9 mouse cellular contexts compared by ENCODE assay signal in the genomic region with DNA sequence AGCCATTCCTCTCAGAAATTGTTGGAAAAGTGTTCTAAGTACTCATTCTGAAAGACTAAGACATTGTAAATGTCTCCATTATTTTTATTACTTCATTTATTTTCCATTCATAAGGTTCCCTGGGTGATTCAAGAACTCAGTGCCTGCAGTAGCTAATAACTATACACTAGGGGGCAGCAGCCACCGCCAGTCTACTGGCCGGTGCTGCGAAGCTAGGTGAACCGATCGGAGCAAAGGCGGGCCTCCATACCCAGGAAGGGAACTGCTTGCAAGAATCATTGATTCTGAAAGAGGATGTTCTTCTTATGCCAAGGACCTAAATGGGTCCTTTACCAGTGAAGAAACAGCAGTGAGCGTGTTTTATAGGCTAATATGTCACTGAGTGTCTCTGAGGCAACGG. TPM values are rescaled to one million over a fixed set of nuclear protein-coding genes. Genes with fewer than 3 reads are reported as not detected.
DNase-seq lines count a peak whose midpoint lies in the region; ATAC-seq and TF ChIP-seq lines count a peak whose summit lies in the region.
"Had no signal": no experiment of that assay in that cellular context is flagged by ENCODE, and none has a peak within 500 bp of the region (broad histone marks: within the 10 kb centered on the region; RNA-seq: fewer than 3 reads in every experiment).

No protein-coding gene starts in this region.

- H3K4me3 ChIP-seq in kidney, embryonic 14.5 days (ENCODE audit: low read length) = no peak overlapping the region
- H3K4me3 ChIP-seq in gastrocnemius, adult 2 months = peak overlapping the region; percentile 44
- no peak overlapping the region for H3K4me3 ChIP-seq in hindbrain, postnatal 0 days (ENCODE audit: low read length)
- no peak overlapping the region for H3K4me3 ChIP-seq in midbrain, embryonic 13.5 days (replicated peaks)

- H3K4me1 ChIP-seq in kidney, embryonic 14.5 days (ENCODE audit: control insufficient read depth, insufficient read depth, low read length) = no peaks in the 10 kb centered on the region
- H3K4me1 ChIP-seq in hindbrain, postnatal 0 days (ENCODE audit: insufficient read depth, low read length) = no peaks in the 10 kb centered on the region
- no peaks in the 10 kb centered on the region for H3K4me1 ChIP-seq in midbrain, embryonic 13.5 days (replicated peaks)

- peaks cover 3% of the 10 kb centered on the region; the same call in 1 of the 2 replicates for H3K9me3 ChIP-seq in kidney, embryonic 14.5 days (ENCODE audit: control insufficient read depth, low read length)
- no peaks in the 10 kb centered on the region for H3K9me3 ChIP-seq in hindbrain, postnatal 0 days (ENCODE audit: low read length)
- H3K9me3 ChIP-seq in midbrain, embryonic 13.5 days = no peaks in the 10 kb centered on the region

- H3K36me3 ChIP-seq in kidney, embryonic 14.5 days (ENCODE audit: control insufficient read depth, insufficient read depth, low read length) = no peaks in the 10 kb centered on the region
- H3K36me3 ChIP-seq in hindbrain, postnatal 0 days (ENCODE audit: insufficient read depth, low read length) = no peaks in the 10 kb centered on the region
- no peaks in the 10 kb centered on the region for H3K36me3 ChIP-seq in midbrain, embryonic 13.5 days
- H3K36me3 ChIP-seq: G1E had no signal

- no peak overlapping the region for H3K9ac ChIP-seq in kidney, embryonic 14.5 days (ENCODE audit: low read depth, low read length)
- no peak overlapping the region for H3K9ac ChIP-seq in hindbrain, postnatal 0 days (replicated peaks; ENCODE audit: low read length)
- H3K9ac ChIP-seq in midbrain, embryonic 13.5 days (replicated peaks) = no peak overlapping the region

- WGBS in kidney, embryonic 14.5 days = 16% methylated on average over 8 of the region's 8 CpGs
- WGBS in hindbrain, postnatal 0 days = 17% methylated on average over 8 of the region's 8 CpGs
- WGBS in midbrain, embryonic 13.5 days = 17% methylated on average over 8 of the region's 8 CpGs

- intact Hi-C loops in gastrocnemius, adult 2 months (cut with DNase I) = loop anchor here (1.0 to 10.0 kb wide), 4 partner anchors 333 to 575 kb away; no protein-coding TSS in a partner anchor

- no peaks in the 10 kb centered on the region for H3K27me3 ChIP-seq in kidney, embryonic 14.5 days (ENCODE audit: control insufficient read depth, insufficient read depth, low read length)
- no peaks in the 10 kb centered on the region for H3K27me3 ChIP-seq in hindbrain, postnatal 0 days (ENCODE audit: insufficient read depth, low read length)
- peaks cover 5% of the 10 kb centered on the region; the same call in 1 of the 2 replicates for H3K27me3 ChIP-seq in midbrain, embryonic 13.5 days

- peak; percentile 38 for DNase-seq in kidney, adult 11 months
- DNase-seq in cerebellum, postnatal 14 days = peak; percentile 85 to 86
- peak; percentile 83 for DNase-seq in gastrocnemius, adult 2 months
- DNase-seq in hindbrain, postnatal 0 days (ENCODE audit: low spot score) = peak; percentile 90
- peak; percentile 29 to 32 for DNase-seq in left cerebral cortex, adult 8-10 months (ENCODE audit: low spot score in 2 of 2)
- peak; percentile 28 to 74 for DNase-seq in spleen, postnatal 10 days (ENCODE audit: low spot score in 2 of 2)

- H3K27ac ChIP-seq in kidney, embryonic 14.5 days (ENCODE audit: low read depth, low read length) = no peak overlapping the region
- peak overlapping the region; percentile 64 for H3K27ac ChIP-seq in gastrocnemius, adult 2 months
- H3K27ac ChIP-seq in hindbrain, postnatal 0 days = no peak overlapping the region
- H3K27ac ChIP-seq in midbrain, embryonic 13.5 days = no peak overlapping the region

- TF ChIP-seq CTCF in gastrocnemius, adult 2 months (IDR thresholded peaks at IDR 0.05) = peak; percentile 99
- peak; percentile 92 for TF ChIP-seq CTCF in hindbrain, postnatal 0 days (IDR thresholded peaks at IDR 0.05; ENCODE audit: low read depth)

- H3K4me2 ChIP-seq in kidney, embryonic 14.5 days (replicated peaks; ENCODE audit: low read depth, low read length) = no peak overlapping the region; the same call in 1 of the 2 replicates
- H3K4me2 ChIP-seq in hindbrain, postnatal 0 days (ENCODE audit: low read depth, low read length) = peak overlapping the region; percentile 33; the same call in 1 of the 2 replicates
- no peak overlapping the region for H3K4me2 ChIP-seq in midbrain, embryonic 13.5 days (replicated peaks)

- no peak; the same call in 1 of the 2 replicates for ATAC-seq in kidney, embryonic 14.5 days (ENCODE audit: low FRiP score, low TSS enrichment)
- ATAC-seq in hindbrain, postnatal 0 days = peak; percentile 65; the same call in 1 of the 2 replicates
- ATAC-seq in midbrain, embryonic 13.5 days = peak; percentile 69

RNA-seq across cellular contexts. Expression of a gene that starts 35.2 kb away (rescaled TPM):
- polyA plus RNA-seq in kidney, embryonic 14.5 days (2014; fragmentation: Nextera tagmentation; extraction: Ambion mirVana) = 0.73 and 1.2 TPM in 2 replicates
- 10 to 100 TPM; 17.2 to 48.4 TPM for total RNA-seq in gastrocnemius, adult 2 months (2021)
- 4.9 and 6.8 TPM in 2 replicates for total RNA-seq in hindbrain, postnatal 0 days (2014; rRNA removed)
- polyA plus RNA-seq in hindbrain, postnatal 0 days (2015; fragmentation: Nextera tagmentation; extraction: Ambion mirVana) = 9.4 TPM in 2 replicates
- total RNA-seq in left cerebral cortex, adult 8-10 months (2022) = 10 to 100 TPM; 53.1 to 72.2 (median 64.1) TPM
- 3.9 TPM in 2 replicates for polyA plus RNA-seq in midbrain, embryonic 13.5 days (2015; fragmentation: Nextera tagmentation; extraction: Ambion mirVana)
- polyA plus RNA-seq: G1E had no signal

Comparison
In these comparisons a context has a peak if more than half of its experiments do, and no peak if none do; other contexts are left out.
1. DNase-seq: peak in every context shown above with its lines; median percentile 90 in hindbrain, postnatal 0 days; 86 in cerebellum, postnatal 14 days; 83 in gastrocnemius, adult 2 months; 51 in spleen, postnatal 10 days; 38 in kidney, adult 11 months; 30 in left cerebral cortex, adult 8-10 months.